Mouse (Mus musculus) C3H10T1/2 (cell line): ENCODE measurements around the gene Aaas. TPM values are rescaled to one million over a fixed set of nuclear protein-coding genes. Genes with fewer than 3 reads are reported as not detected.

Experiments used
- polyA plus RNA-seq, 2 experiments: library from polyadenylated mRNA; unstranded; fragments of >200 nt; fragmentation: generic; extraction: Trizol; gene quantifications; one replicate each; pipeline ENCODE4 v1.2.1; 2012; ENCODE audit warnings: missing spikeins in 2 of 2

Aaas gene
- polyA plus RNA-seq: 100 to 1,000 TPM in 1 of 2 experiments, 10 to 100 TPM in 1; 78.8 to 232 TPM

GRCm38 (mm10) chr15:102350138-102350941, at the start of gene Aaas:
Aaas (minus strand) TSS chr15:102350771.

GRCm38 (mm10) chr15:102366733-102367344, 16.3 kb upstream of the Aaas start, which contains the start of gene Sp7:
Sp7 (minus strand) TSS chr15:102367182.

GRCm38 (mm10) chr15:102331610-102332015, 19.0 kb downstream of the Aaas start, which contains the start of gene Myg1:
Myg1 (plus strand) TSS chr15:102331709.

GRCm38 (mm10) chr15:102326022-102326576, 24.5 kb downstream of the Aaas start, which contains the start of gene Pfdn5:
Pfdn5 (plus strand) TSS chr15:102326116.

GRCm38 (mm10) chr15:102295633-102296367, 54.8 kb downstream of the Aaas start, which contains the start of gene Espl1:
Espl1 (plus strand) TSS chr15:102296266.

Other genes starting within 250 kb of the Aaas start
- 10 to 100 TPM; 36.8 to 50.9 TPM for gene Spryd3, start 214.5 kb downstream of the Aaas start, polyA plus RNA-seq
- 10 to 100 TPM; 11.1 to 12.6 TPM for gene Igfbp6, start 206.4 kb downstream of the Aaas start, polyA plus RNA-seq
- under 1 TPM; 0.05 to 0.31 TPM for gene Soat2, start 200.2 kb downstream of the Aaas start, polyA plus RNA-seq
- gene Zfp740, start 147.5 kb downstream of the Aaas start, polyA plus RNA-seq: 10 to 100 TPM in 1 of 2 experiments, 1 to 10 TPM in 1; 9.8 to 56.6 TPM
- gene Csad, start 146.0 kb downstream of the Aaas start, polyA plus RNA-seq: 100 to 1,000 TPM in 1 of 2 experiments, 10 to 100 TPM in 1; 22.5 to 249 TPM
- gene Itgb7, start 118.8 kb downstream of the Aaas start, polyA plus RNA-seq: 100 to 1,000 TPM in 1 of 2 experiments, 1 to 10 TPM in 1; 4.6 to 133 TPM
- gene Rarg, start 93.3 kb downstream of the Aaas start, polyA plus RNA-seq: 100 to 1,000 TPM; 110 to 187 TPM
- gene Gm9918, start 80.2 kb downstream of the Aaas start, polyA plus RNA-seq: under 1 TPM in 1 of 2 experiments, not detected in 1; 0.11 TPM
- gene Mfsd5, start 71.3 kb downstream of the Aaas start, polyA plus RNA-seq: 100 to 1,000 TPM in 1 of 2 experiments, 10 to 100 TPM in 1; 92.5 to 106 TPM
- 10 to 100 TPM; 21.0 to 35.6 TPM for gene Espl1, start 54.5 kb downstream of the Aaas start, polyA plus RNA-seq
- 100 to 1,000 TPM; 724 to 828 TPM for gene Pfdn5, start 24.7 kb downstream of the Aaas start, polyA plus RNA-seq
- 100 to 1,000 TPM; 115 to 233 TPM for gene Myg1, start 19.1 kb downstream of the Aaas start, polyA plus RNA-seq
- under 1 TPM; 0.02 to 0.09 TPM for gene Sp7, start 16.4 kb upstream of the Aaas start, polyA plus RNA-seq
- gene Sp1, start 55.4 kb upstream of the Aaas start, polyA plus RNA-seq: 10 to 100 TPM in 1 of 2 experiments, 1 to 10 TPM in 1; 1.2 to 10.6 TPM
- under 1 TPM; 0.02 to 0.65 TPM for gene Amhr2, start 94.6 kb upstream of the Aaas start, polyA plus RNA-seq
- gene Prr13, start 108.3 kb upstream of the Aaas start, polyA plus RNA-seq: 100 to 1,000 TPM; 159 to 189 TPM
- 1,000 to 10,000 TPM in 1 of 2 experiments, 100 to 1,000 TPM in 1; 559 to 1,162 TPM for gene Pcbp2, start 119.8 kb upstream of the Aaas start, polyA plus RNA-seq
- gene Gm10337, start 153.0 kb upstream of the Aaas start, polyA plus RNA-seq: not detected
- gene Map3k12, start 166.3 kb upstream of the Aaas start, polyA plus RNA-seq: 10 to 100 TPM in 1 of 2 experiments, 1 to 10 TPM in 1; 4.4 to 17.8 TPM
- 100 to 1,000 TPM in 1 of 2 experiments, 10 to 100 TPM in 1; 49.0 to 127 TPM for gene Tarbp2, start 167.4 kb upstream of the Aaas start, polyA plus RNA-seq
- 1 to 10 TPM in 1 of 2 experiments, under 1 TPM in 1; 0.41 to 6.0 TPM for gene Npff, start 174.2 kb upstream of the Aaas start, polyA plus RNA-seq